Mouse (Mus musculus): Measurements from ENCODE around the gene Rreb1.

Rreb1 gene

GRCm38 (mm10) chr13:37853441-37853840, 75.2 kb downstream of the Rreb1 start:
- no peak for DNase-seq (ENCODE audit: low read depth)

GRCm38 (mm10) chr13:37854031-37854431, 75.8 kb downstream of the Rreb1 start:
- no peak for DNase-seq (ENCODE audit: low read depth)

- no peak for DNase-seq (ENCODE audit: low read depth)
Measured at GRCm38 (mm10) chr13:37854455-37855220, 76.4 kb downstream of the Rreb1 start.

GRCm38 (mm10) chr13:37855221-37855757, 77.1 kb downstream of the Rreb1 start:
- DNase-seq (ENCODE audit: low read depth) = no peak

GRCm38 (mm10) chr13:37855765-37856164, 77.6 kb downstream of the Rreb1 start:
- no peak for DNase-seq (ENCODE audit: low read depth)

- DNase-seq (ENCODE audit: low read depth) = no peak
Measured at GRCm38 (mm10) chr13:37856537-37856936, 78.3 kb downstream of the Rreb1 start.

- DNase-seq (ENCODE audit: low read depth) = peak; percentile 82
Measured at GRCm38 (mm10) chr13:37857284-37858065, 79.3 kb downstream of the Rreb1 start.

GRCm38 (mm10) chr13:37858066-37858501, 79.9 kb downstream of the Rreb1 start:
- DNase-seq (ENCODE audit: low read depth) = no peak

- DNase-seq (ENCODE audit: low read depth) = no peak
Measured at GRCm38 (mm10) chr13:37858508-37858907, 80.3 kb downstream of the Rreb1 start.

- DNase-seq (ENCODE audit: low read depth) = no peak
Measured at GRCm38 (mm10) chr13:37859782-37860181, 81.6 kb downstream of the Rreb1 start.

GRCm38 (mm10) chr13:37860204-37860603, 82.0 kb downstream of the Rreb1 start:
- no peak for DNase-seq (ENCODE audit: low read depth)

GRCm38 (mm10) chr13:37860789-37861188, 82.6 kb downstream of the Rreb1 start:
- no peak for DNase-seq (ENCODE audit: low read depth)

- no peak for DNase-seq (ENCODE audit: low read depth)
Measured at GRCm38 (mm10) chr13:37862492-37862891, 84.3 kb downstream of the Rreb1 start.

- no peak for DNase-seq (ENCODE audit: low read depth)
Measured at GRCm38 (mm10) chr13:37863643-37864042, 85.4 kb downstream of the Rreb1 start.

- no peak for DNase-seq (ENCODE audit: low read depth)
Measured at GRCm38 (mm10) chr13:37864697-37865096, 86.5 kb downstream of the Rreb1 start.

GRCm38 (mm10) chr13:37866296-37866695, 88.1 kb downstream of the Rreb1 start:
- DNase-seq (ENCODE audit: low read depth) = no peak

- no peak for DNase-seq (ENCODE audit: low read depth)
Measured at GRCm38 (mm10) chr13:37866846-37867245, 88.6 kb downstream of the Rreb1 start.

- no peak for DNase-seq (ENCODE audit: low read depth)
Measured at GRCm38 (mm10) chr13:37870118-37870908, 92.1 kb downstream of the Rreb1 start.

- no peak for DNase-seq (ENCODE audit: low read depth)
Measured at GRCm38 (mm10) chr13:37872142-37872835, 94.1 kb downstream of the Rreb1 start.

- no peak for DNase-seq (ENCODE audit: low read depth)
Measured at GRCm38 (mm10) chr13:37873125-37873891, 95.1 kb downstream of the Rreb1 start.

- DNase-seq (ENCODE audit: low read depth) = no peak
Measured at GRCm38 (mm10) chr13:37875919-37876318, 97.7 kb downstream of the Rreb1 start.

Measured in c-Kit-positive CD71-negative TER-119-negative erythroid progenitor cells, embryonic 14.5 days (primary cell).